Mouse (Mus musculus): ENCODE measurements at regions not wholly inside any gene's neighbourhood (a gene's known extent, or its start where the extent isn't known, plus 50 kb on each side); places are given as distances from the start of the nearest gene placed in this dataset.

DNA sequence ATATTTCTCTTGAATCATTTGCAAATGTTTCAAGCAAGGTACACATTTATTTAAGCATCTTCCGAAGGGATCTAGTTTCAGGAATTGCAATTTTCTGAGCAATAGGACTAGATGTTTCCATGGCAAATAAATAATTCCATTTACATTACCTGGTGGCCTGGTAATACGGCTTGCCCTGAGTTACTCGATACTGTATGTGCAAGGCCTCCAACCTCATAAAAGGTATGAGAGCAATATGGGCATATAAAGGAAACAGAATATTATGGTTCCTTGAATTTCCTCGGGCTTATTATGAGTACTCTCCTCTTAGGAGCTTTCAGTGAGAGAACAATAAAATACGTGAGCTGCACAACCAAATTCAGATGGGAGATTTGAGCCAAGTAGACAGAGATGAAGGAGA is 81.4 kb upstream of the Gm9972 start:
- no peaks in the 10 kb centered on the region for H3K4me1 ChIP-seq (replicated peaks; ENCODE audit: control insufficient read depth, insufficient read depth)
- DNase-seq (ENCODE audit: low spot score) (no peak), ATAC-seq (ENCODE audit: low FRiP score, low TSS enrichment) (no peak)
- TF ChIP-seq CTCF (IDR thresholded peaks at IDR 0.05; ENCODE audit: low read depth) = no peak
- no peak for TF ChIP-seq EP300 (optimal IDR thresholded peaks at IDR 0.05)
- H3K4me2 ChIP-seq (replicated peaks; ENCODE audit: low read depth) = no peak overlapping the region
- no peaks in the 10 kb centered on the region for H3K36me3 ChIP-seq (ENCODE audit: control insufficient read depth, insufficient read depth, low read length)
- 89% methylated on average over 5 of the region's 5 CpGs for WGBS
- H3K4me3 ChIP-seq (ENCODE audit: low read depth, low read length) = no peak overlapping the region
- H3K27ac ChIP-seq (replicated peaks) = no peak overlapping the region
- no peaks in the 10 kb centered on the region for H3K9me3 ChIP-seq (ENCODE audit: control insufficient read depth, low read length)
- no peaks in the 10 kb centered on the region for H3K27me3 ChIP-seq (ENCODE audit: control insufficient read depth, insufficient read depth, low read length)
- H3K9ac ChIP-seq (ENCODE audit: low read length) = no peak overlapping the region

DNA sequence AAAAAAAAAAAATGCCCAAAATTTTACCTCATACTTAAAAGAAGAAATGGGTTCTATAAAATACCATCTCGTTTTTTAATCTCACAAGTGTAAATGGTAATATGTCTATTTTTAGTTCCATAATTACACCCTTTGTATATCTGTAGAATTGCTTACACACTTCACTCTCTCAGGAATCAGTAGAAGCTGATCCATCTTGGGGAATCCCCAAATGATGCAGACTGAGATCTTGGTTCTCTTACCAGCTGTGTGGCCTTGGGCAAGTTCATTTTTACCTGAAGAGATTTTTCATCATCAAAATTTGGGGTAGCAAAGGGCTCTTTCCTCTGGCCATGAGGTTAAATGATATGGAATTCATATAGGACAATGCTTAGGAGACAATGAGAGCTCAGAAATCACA is 69.8 kb upstream of the Gm9972 start:
- H3K4me2 ChIP-seq (replicated peaks; ENCODE audit: low read depth) = no peak overlapping the region
- no peak for ATAC-seq (ENCODE audit: low FRiP score, low TSS enrichment)
- TF ChIP-seq CTCF (IDR thresholded peaks at IDR 0.05; ENCODE audit: low read depth) (no peak), EP300 (optimal IDR thresholded peaks at IDR 0.05) (no peak)
- no peak overlapping the region for H3K4me3 ChIP-seq (ENCODE audit: low read depth, low read length)
- 58% methylated on average over 1 of the region's 1 CpGs for WGBS
- H3K9me3 ChIP-seq (ENCODE audit: control insufficient read depth, low read length) = no peaks in the 10 kb centered on the region
- no peaks in the 10 kb centered on the region for H3K27me3 ChIP-seq (ENCODE audit: control insufficient read depth, insufficient read depth, low read length)
- no peak overlapping the region for H3K27ac ChIP-seq (replicated peaks)
- DNase-seq (ENCODE audit: low spot score) = no peak
- H3K9ac ChIP-seq (ENCODE audit: low read length) = no peak overlapping the region
- no peaks in the 10 kb centered on the region for H3K4me1 ChIP-seq (replicated peaks; ENCODE audit: control insufficient read depth, insufficient read depth)
- H3K36me3 ChIP-seq (ENCODE audit: control insufficient read depth, insufficient read depth, low read length) = no peaks in the 10 kb centered on the region

DNA sequence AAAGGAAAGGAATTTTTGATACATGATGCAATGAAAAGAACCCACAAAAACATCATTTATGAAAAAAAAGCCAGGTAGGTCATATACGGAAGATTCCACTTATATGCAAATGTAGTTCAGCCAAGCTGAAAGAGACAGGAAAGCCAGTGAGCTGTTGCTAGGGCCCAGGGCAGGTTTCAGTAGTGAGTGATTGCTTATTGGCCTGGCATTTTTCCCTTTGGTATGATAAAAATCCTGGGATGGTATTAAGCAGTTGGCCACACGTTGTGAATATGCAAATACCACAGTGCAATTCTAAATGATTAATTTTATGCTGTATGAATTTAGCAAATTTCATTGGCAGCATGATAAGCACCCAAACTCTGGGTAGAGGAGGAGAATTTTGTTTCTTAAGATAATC is 57.3 kb upstream of the Gm9972 start:
- H3K4me1 ChIP-seq (replicated peaks; ENCODE audit: control insufficient read depth, insufficient read depth) = no peaks in the 10 kb centered on the region
- DNase-seq (ENCODE audit: low spot score) (no peak), ATAC-seq (ENCODE audit: low FRiP score, low TSS enrichment) (no peak)
- H3K36me3 ChIP-seq (ENCODE audit: control insufficient read depth, insufficient read depth, low read length) = no peaks in the 10 kb centered on the region
- 55% methylated on average over 2 of the region's 2 CpGs for WGBS
- no peak overlapping the region for H3K27ac ChIP-seq (replicated peaks)
- H3K9me3 ChIP-seq (ENCODE audit: control insufficient read depth, low read length) = no peaks in the 10 kb centered on the region
- no peak overlapping the region for H3K4me3 ChIP-seq (ENCODE audit: low read depth, low read length)
- TF ChIP-seq EP300 (optimal IDR thresholded peaks at IDR 0.05) = no peak
- no peak for TF ChIP-seq CTCF (IDR thresholded peaks at IDR 0.05; ENCODE audit: low read depth)
- no peaks in the 10 kb centered on the region for H3K27me3 ChIP-seq (ENCODE audit: control insufficient read depth, insufficient read depth, low read length)
- H3K9ac ChIP-seq (ENCODE audit: low read length) = no peak overlapping the region
- H3K4me2 ChIP-seq (replicated peaks; ENCODE audit: low read depth) = no peak overlapping the region
